Mouse (Mus musculus) myocyte (in vitro differentiated cells): ENCODE data around the gene Gm49405.

Experiments
- E2F4 ChIP-seq: IDR thresholded peaks from one replicate; pipeline ENCODE4 v1.6.1; 2011; ENCODE audit warnings: mild to moderate bottlenecking, control low read depth, moderate library complexity; ENCODE audit not compliant: insufficient read depth
- POLR2A ChIP-seq: IDR thresholded peaks from one replicate; pipeline ENCODE4 v1.6.1; 2011; ENCODE audit warnings: low read depth, mild to moderate bottlenecking, control low read depth, moderate library complexity; ENCODE audit not compliant: insufficient read length
- POLR2AphosphoS2 ChIP-seq: IDR thresholded peaks from one replicate; pipeline ENCODE4 v1.6.1; 2011; ENCODE audit warnings: low read depth, control low read depth; ENCODE audit not compliant: insufficient read length
- USF1 ChIP-seq: IDR thresholded peaks from one replicate; pipeline ENCODE4 v1.6.1; 2011; ENCODE audit warnings: low read depth, mild to moderate bottlenecking, control low read depth, moderate library complexity

DNA sequence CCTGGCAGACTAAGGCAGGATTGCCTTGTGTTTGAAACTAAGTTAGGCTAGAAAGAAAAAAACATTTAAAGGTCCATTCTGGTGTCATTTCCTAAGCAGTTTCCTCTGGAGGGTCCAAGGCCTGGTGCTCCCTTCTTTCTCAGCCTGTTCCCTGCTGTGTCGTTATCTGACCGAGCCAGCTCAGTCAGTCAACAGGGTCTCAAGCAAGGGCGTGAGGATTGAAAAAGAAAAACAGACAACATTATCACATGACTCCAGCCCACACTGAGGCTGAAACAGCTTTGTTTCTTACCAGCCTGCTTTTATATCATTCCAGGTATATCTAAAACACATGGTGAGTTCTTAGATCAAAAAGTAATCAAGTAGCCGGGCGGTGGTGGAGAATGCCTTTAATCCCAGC is 15.2 kb downstream of the Gm49405 start:
- TF ChIP-seq USF1 (no peak), POLR2AphosphoS2 (no peak), POLR2A (no peak), E2F4 (no peak)
